Mouse (Mus musculus): Measurements from ENCODE around the gene Rabgef1. TPM values are rescaled to one million over a fixed set of nuclear protein-coding genes. Genes with fewer than 3 reads are reported as not detected.

Rabgef1 gene
- total and polyA plus RNA-seq, 3 experiments = 20.1 to 34.4 (median 26.4) TPM

GRCm38 (mm10) chr5:130221760-130222145 is 50.2 kb downstream of the Rabgef1 start:
- Histone ChIP-seq H3K4me1 (ENCODE audit: control insufficient read depth in 1 of 2, insufficient read depth in 2 of 2) (peaks cover 6 to 34% of the 10 kb centered on the region in 2 experiments), H3K4me3 (replicated peaks in 1 of 3; ENCODE audit: low read depth in 2 of 3, low read length in 2 of 3, poor library complexity in 1 of 3) (peak overlapping the region; percentile 78 to 99 (median 99)), H3K9ac (ENCODE audit: insufficient read depth, low read depth) (peak overlapping the region; percentile 88), H3K27me3 (replicated peaks) (no peaks in the 10 kb centered on the region), H3K27ac (ENCODE audit: insufficient read depth, low read depth) (no peak overlapping the region), H3K36me3 (replicated peaks in 1 of 2; ENCODE audit: control insufficient read depth in 1 of 2, insufficient read depth in 1 of 2, low read length in 1 of 2) (peaks cover 10 to 26% of the 10 kb centered on the region in 2 experiments), H3K9me3 (replicated peaks; ENCODE audit: low read length) (no peaks in the 10 kb centered on the region), H3K79me2 (replicated peaks; ENCODE audit: control insufficient read depth, extremely low read depth, insufficient read depth, poor library complexity, severe bottlenecking) (peaks cover 46% of the 10 kb centered on the region), H3K4me2 (ENCODE audit: insufficient read depth, low read depth, poor library complexity, severe bottlenecking) (peak overlapping the region; percentile 69)
- no peak for TF ChIP-seq EP300 (IDR thresholded peaks at IDR 0.05; ENCODE audit: low read length)
- TF ChIP-seq SIN3A (IDR thresholded peaks at IDR 0.05; ENCODE audit: low read length) = no peak
- TF ChIP-seq MXI1 (IDR thresholded peaks at IDR 0.05; ENCODE audit: low read depth, low read length) = no peak
- TF ChIP-seq TBP (conservative IDR thresholded peaks at IDR 0.05; ENCODE audit: low read depth, low read length) = no peak
- TF ChIP-seq CHD2 (IDR thresholded peaks at IDR 0.05; ENCODE audit: low read length) = no peak
- TF ChIP-seq JUN (IDR thresholded peaks at IDR 0.05; ENCODE audit: insufficient read depth, low read depth, low read length) = no peak
- TF ChIP-seq MEF2A (IDR thresholded peaks at IDR 0.05; ENCODE audit: borderline replicate concordance, low read depth, low read length) = no peak
- no peak for TF ChIP-seq BHLHE40 (IDR thresholded peaks at IDR 0.05; ENCODE audit: low read depth, low read length)
- TF ChIP-seq ETS1 (conservative IDR thresholded peaks at IDR 0.05; ENCODE audit: low read depth, low read length) = no peak
- TF ChIP-seq MAFK (IDR thresholded peaks at IDR 0.05; ENCODE audit: insufficient replicate concordance, low read length) = no peak
- no peak for TF ChIP-seq E2F4 (IDR thresholded peaks at IDR 0.05; ENCODE audit: insufficient replicate concordance, low read depth, low read length)
- no peak for TF ChIP-seq NRF1 (IDR thresholded peaks at IDR 0.05; ENCODE audit: low read depth, low read length)
- TF ChIP-seq MYC (IDR thresholded peaks at IDR 0.05; ENCODE audit: low read depth, low read length) = no peak
- TF ChIP-seq KAT2A (IDR thresholded peaks at IDR 0.05; ENCODE audit: insufficient replicate concordance, low read length) = no peak
- TF ChIP-seq RAD21 (IDR thresholded peaks at IDR 0.05; ENCODE audit: low read depth, low read length) = no peak
- no peak for TF ChIP-seq MAZ (IDR thresholded peaks at IDR 0.05; ENCODE audit: low read depth, low read length)
- no peak for TF ChIP-seq TCF12 (IDR thresholded peaks at IDR 0.05; ENCODE audit: low read depth, low read length)
- TF ChIP-seq ZC3H11A (IDR thresholded peaks at IDR 0.05; ENCODE audit: low read depth, low read length) = no peak
- dilution Hi-C loops (cut with MboI; ENCODE audit: extremely low pct_ligation_motif_present, extremely low pct_unique_long_range_greater_than_20kb, low sequenced_read_pairs) (no loop called here), in situ Hi-C loops (cut with MboI; ENCODE audit: low pct_ligation_motif_present, low pct_unique_long_range_greater_than_20kb, low sequenced_read_pairs) (no loop called here)
- DNase-seq (ENCODE audit: extremely low read depth) = peak; percentile 30

- dilution Hi-C loops (cut with MboI; ENCODE audit: extremely low pct_ligation_motif_present, extremely low pct_unique_long_range_greater_than_20kb, low sequenced_read_pairs) = no loop called here
- Histone ChIP-seq H3K9ac (ENCODE audit: insufficient read depth, low read depth) (peak overlapping the region; percentile 95), H3K9me3 (replicated peaks; ENCODE audit: low read length) (no peaks in the 10 kb centered on the region), H3K27ac (ENCODE audit: insufficient read depth, low read depth) (peak overlapping the region; percentile 55), H3K4me2 (ENCODE audit: insufficient read depth, low read depth, poor library complexity, severe bottlenecking) (peak overlapping the region; percentile 69), H3K36me3 (replicated peaks in 1 of 2; ENCODE audit: control insufficient read depth in 1 of 2, insufficient read depth in 1 of 2, low read length in 1 of 2) (peaks cover 13 to 30% of the 10 kb centered on the region in 2 experiments), H3K4me3 (replicated peaks in 1 of 3; ENCODE audit: low read depth in 2 of 3, low read length in 2 of 3, poor library complexity in 1 of 3) (peak overlapping the region; percentile 78 to 99 (median 99)), H3K79me2 (replicated peaks; ENCODE audit: control insufficient read depth, extremely low read depth, insufficient read depth, poor library complexity, severe bottlenecking) (peaks cover 51% of the 10 kb centered on the region), H3K27me3 (replicated peaks) (no peaks in the 10 kb centered on the region), H3K4me1 (ENCODE audit: control insufficient read depth in 1 of 2, insufficient read depth in 2 of 2) (peaks cover 6 to 37% of the 10 kb centered on the region in 2 experiments)
- in situ Hi-C loops (cut with MboI; ENCODE audit: low pct_ligation_motif_present, low pct_unique_long_range_greater_than_20kb, low sequenced_read_pairs) = no loop called here
- peak; percentile 80 for DNase-seq (ENCODE audit: extremely low read depth)
- TF ChIP-seq SIN3A (IDR thresholded peaks at IDR 0.05; ENCODE audit: low read length) (peak; percentile 96), RCOR1 (conservative IDR thresholded peaks at IDR 0.05; ENCODE audit: low read depth, low read length) (0 out of 2 replicates have a peak, but pooled peaks have one; percentile 13), HCFC1 (IDR thresholded peaks at IDR 0.05; ENCODE audit: low read depth, low read length) (peak; percentile 96), BHLHE40 (IDR thresholded peaks at IDR 0.05; ENCODE audit: low read depth, low read length) (peak; percentile 100), ZKSCAN1 (IDR thresholded peaks at IDR 0.05; ENCODE audit: borderline replicate concordance, low read depth, low read length) (no peak), JUN (IDR thresholded peaks at IDR 0.05; ENCODE audit: insufficient read depth, low read depth, low read length) (0 out of 2 replicates have a peak, but pooled peaks have one; percentile 21), CTCF (conservative IDR thresholded peaks at IDR 0.05 in 1 of 2, IDR thresholded peaks at IDR 0.05 in 1 of 2; ENCODE audit: low read depth in 2 of 2, low read length in 2 of 2) (peak; percentile 59), NELFE (IDR thresholded peaks at IDR 0.05; ENCODE audit: low read depth, low read length) (peak; percentile 80), EP300 (IDR thresholded peaks at IDR 0.05; ENCODE audit: low read length) (no peak), NRF1 (IDR thresholded peaks at IDR 0.05; ENCODE audit: low read depth, low read length) (peak; percentile 59), POLR2A (IDR thresholded peaks at IDR 0.05; ENCODE audit: low read depth, low read length) (peak; percentile 76; the same call in 1 of the 2 replicates), TBP (conservative IDR thresholded peaks at IDR 0.05; ENCODE audit: low read depth, low read length) (no peak), SMC3 (IDR thresholded peaks at IDR 0.05; ENCODE audit: low read depth, low read length) (0 out of 2 replicates have a peak, but pooled peaks have one; percentile 6), USF2 (conservative IDR thresholded peaks at IDR 0.05; ENCODE audit: low read depth, low read length) (no peak), PAX5 (IDR thresholded peaks at IDR 0.05; ENCODE audit: low read length) (no peak), CHD2 (IDR thresholded peaks at IDR 0.05; ENCODE audit: low read length) (peak; percentile 96), POLR2AphosphoS2 (IDR thresholded peaks at IDR 0.05; ENCODE audit: low read depth, low read length) (peak; percentile 77; the same call in 1 of the 2 replicates), MXI1 (IDR thresholded peaks at IDR 0.05; ENCODE audit: low read depth, low read length) (peak; percentile 78), ELF1 (IDR thresholded peaks at IDR 0.05; ENCODE audit: low read depth, low read length) (peak; percentile 97)
Observed at GRCm38 (mm10) chr5:130222146-130223004, 50.8 kb downstream of the Rabgef1 start.
